11 mouse cellular contexts compared by ENCODE assay signal in genomic region chr8:86967891-86968311, GRCm38 (mm10).
DNase-seq lines count a peak whose midpoint lies in the region; ATAC-seq lines count a peak whose summit lies in the region.
"Had no signal": no experiment of that assay in that cellular context is flagged by ENCODE, and none has a peak within 500 bp of the region (broad histone marks: within the 10 kb centered on the region; RNA-seq: fewer than 3 reads in every experiment).

No protein-coding gene starts in this region.

- H3K9me3 ChIP-seq in embryonic facial prominence, embryonic 14.5 days (ENCODE audit: control insufficient read depth, low read length), result no peaks in the 10 kb centered on the region

- no peaks in the 10 kb centered on the region for H3K4me1 ChIP-seq in embryonic facial prominence, embryonic 14.5 days (ENCODE audit: control insufficient read depth, insufficient read depth, low read length)

- H3K27me3 ChIP-seq in embryonic facial prominence, embryonic 14.5 days (replicated peaks; ENCODE audit: control insufficient read depth, insufficient read depth, low read length), result no peaks in the 10 kb centered on the region
- H3K27me3 ChIP-seq: embryonic facial prominence, embryonic 13.5 days had no signal

- peak; percentile 74 for ATAC-seq in embryonic facial prominence, embryonic 14.5 days (ENCODE audit: low read depth)
- ATAC-seq: liver, postnatal 0 days had no signal

- WGBS in embryonic facial prominence, embryonic 14.5 days, result 6% methylated on average over 3 of the region's 3 CpGs

- H3K4me2 ChIP-seq in embryonic facial prominence, embryonic 14.5 days (ENCODE audit: low read depth, low read length), result no peak overlapping the region
- H3K4me2 ChIP-seq: embryonic facial prominence, embryonic 13.5 days had no signal

- H3K36me3 ChIP-seq in embryonic facial prominence, embryonic 14.5 days (ENCODE audit: control insufficient read depth, insufficient read depth, low read length), result no peaks in the 10 kb centered on the region
- H3K36me3 ChIP-seq: embryonic facial prominence, embryonic 13.5 days had no signal

- peak; percentile 62 for DNase-seq in gastrocnemius, adult 18-20 months (ENCODE audit: low spot score)
- DNase-seq in gastrocnemius, postnatal 10 days, result no peak
- DNase-seq in NIH3T3 (ENCODE audit: low read depth), result peak; percentile 31
- peak; percentile 74 for DNase-seq in embryonic facial prominence, embryonic 14.5 days (ENCODE audit: low spot score)
- peak; percentile 21 to 63 for DNase-seq in kidney, postnatal 25 days
- DNase-seq in cerebellum, postnatal 4 days (ENCODE audit: low spot score in 2 of 2), result no peak
- no peak for DNase-seq in cerebellum, adult 8-10 months
- no peak for DNase-seq in cerebellum, adult 11-12 months
- DNase-seq: heart, postnatal 36 days; liver, postnatal 0 days had no signal

- H3K4me3 ChIP-seq in embryonic facial prominence, embryonic 14.5 days (ENCODE audit: low read depth, low read length), result no peak overlapping the region
- H3K4me3 ChIP-seq: embryonic facial prominence, embryonic 13.5 days had no signal

- H3K9ac ChIP-seq in embryonic facial prominence, embryonic 14.5 days (ENCODE audit: low read depth, low read length), result no peak overlapping the region
- H3K9ac ChIP-seq: embryonic facial prominence, embryonic 13.5 days; liver, postnatal 0 days had no signal

- H3K27ac ChIP-seq in embryonic facial prominence, embryonic 14.5 days (replicated peaks; ENCODE audit: low read depth, low read length), result no peak overlapping the region
- H3K27ac ChIP-seq: embryonic facial prominence, embryonic 13.5 days had no signal

Comparison
In these comparisons a context has a peak if more than half of its experiments do, and no peak if none do; other contexts are left out.
1. DNase-seq: peak in gastrocnemius, adult 18-20 months (single experiment), NIH3T3 (single experiment), embryonic facial prominence, embryonic 14.5 days (single experiment) and kidney, postnatal 25 days (2 of 2); none in gastrocnemius, postnatal 10 days (single experiment), cerebellum, postnatal 4 days (0 of 2), cerebellum, adult 8-10 months (single experiment) and cerebellum, adult 11-12 months (single experiment).